8 mouse cellular contexts compared by ENCODE assay signal in the genomic region with DNA sequence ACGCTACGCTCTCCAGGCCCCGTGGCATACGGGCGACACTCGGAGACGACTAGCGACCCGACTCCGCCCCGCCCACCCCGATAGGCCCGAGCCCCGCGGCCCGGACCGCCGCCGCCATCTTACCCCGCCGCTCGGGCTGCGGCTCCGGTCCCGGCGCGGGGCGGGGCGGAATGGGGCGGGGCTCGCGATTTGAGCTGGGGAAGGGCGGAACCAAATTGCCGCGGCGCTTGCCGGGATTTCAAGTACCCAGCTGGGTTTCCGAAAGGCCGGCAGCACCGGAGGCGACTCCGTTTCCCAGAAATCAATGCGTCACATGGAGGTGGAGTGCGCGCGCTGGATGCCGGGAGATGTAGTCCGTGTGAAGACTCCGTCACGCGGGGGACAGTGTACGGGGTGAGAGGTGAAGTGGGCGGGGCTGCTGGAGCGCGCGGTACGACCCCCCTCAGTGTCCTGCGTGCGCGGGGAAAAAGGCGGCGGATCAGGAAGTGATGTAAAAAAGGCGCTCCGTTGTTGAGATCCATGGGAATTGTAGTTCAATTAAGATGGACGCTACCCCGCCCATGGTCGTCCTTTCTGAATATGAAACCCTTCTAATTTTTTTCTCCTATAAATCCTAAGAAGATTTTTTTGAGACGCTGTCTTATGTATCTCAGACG. TPM values are rescaled to one million over a fixed set of nuclear protein-coding genes. Genes with fewer than 3 reads are reported as not detected.
A peak's percentile ranks its signal among the peaks of the same experiment; 100 is the strongest.
DNase-seq lines count a peak whose midpoint lies in the region; ATAC-seq lines count a peak whose summit lies in the region.

A gene (minus strand): TSS at position 407 of the 656 bp plus-strand sequence.

- no peaks in the 10 kb centered on the region for H3K9me3 ChIP-seq in hindbrain, embryonic 11.5 days (ENCODE audit: control insufficient read depth, low read length)

- H3K4me3 ChIP-seq in hindbrain, embryonic 11.5 days (ENCODE audit: low read depth, low read length), result peak within 1 kb of the TSS; percentile 94

- H3K4me1 ChIP-seq in hindbrain, embryonic 11.5 days (replicated peaks; ENCODE audit: control insufficient read depth, insufficient read depth, low read length), result no peaks in the 10 kb centered on the region; the same call in 1 of the 2 replicates

- peak; percentile 99 for DNase-seq in Muller cell, postnatal 12 days (ENCODE audit: inconsistent ontology term)
- peak; percentile 100 for DNase-seq in cerebellum, adult 9-11 months
- DNase-seq in frontal cortex, adult 2 months (ENCODE audit: extremely low spot score in 1 of 2, low spot score in 1 of 2), result peak; percentile 100
- peak; percentile 100 for DNase-seq in hindbrain, embryonic 11.5 days (ENCODE audit: low spot score)
- DNase-seq in layer of hippocampus, postnatal 10 days (ENCODE audit: low spot score in 2 of 2), result peak; percentile 98 to 99
- peak; percentile 100 for DNase-seq in lung, postnatal 10 days
- peak; percentile 98 for DNase-seq in ovary, postnatal 36 days (ENCODE audit: low spot score)
- DNase-seq in thymus, postnatal 25 days, result peak; percentile 99

- H3K9ac ChIP-seq in hindbrain, embryonic 11.5 days (ENCODE audit: low read depth, low read length), result peak within 1 kb of the TSS; percentile 91

- no peaks in the 10 kb centered on the region; the same call in 1 of the 2 replicates for H3K27me3 ChIP-seq in hindbrain, embryonic 11.5 days (ENCODE audit: control insufficient read depth, insufficient read depth, low read length)

- ATAC-seq in hindbrain, embryonic 11.5 days (ENCODE audit: low FRiP score), result peak; percentile 92

- H3K4me2 ChIP-seq in hindbrain, embryonic 11.5 days (replicated peaks; ENCODE audit: low read depth, low read length), result peak within 1 kb of the TSS; percentile 80

- under 1% methylated on average over 60 of the region's 69 CpGs for WGBS in hindbrain, embryonic 11.5 days

- peaks cover 9% of the 10 kb centered on the region; the same call in 1 of the 2 replicates for H3K36me3 ChIP-seq in hindbrain, embryonic 11.5 days (ENCODE audit: control insufficient read depth, insufficient read depth, low read length)

- H3K27ac ChIP-seq in hindbrain, embryonic 11.5 days (ENCODE audit: low read depth, low read length), result peak within 1 kb of the TSS; percentile 74

RNA-seq across cellular contexts. Expression of the gene that starts here (rescaled TPM):
- polyA plus RNA-seq in frontal cortex, adult 2 months (2012; rRNA removed), result 126 and 127 TPM in 2 replicates
- polyA plus RNA-seq in hindbrain, embryonic 11.5 days (2014; fragmentation: Nextera tagmentation; extraction: Ambion mirVana), result 44.0 and 49.6 TPM in 2 replicates
- 100 to 1,000 TPM; 141 to 145 TPM for total RNA-seq in layer of hippocampus, postnatal 10 days (2021)

Comparison
In these comparisons a context has a peak if more than half of its experiments do, and no peak if none do; other contexts are left out.
1. Peak in every context shown above with its lines: DNase-seq, ATAC-seq, H3K4me3 ChIP-seq and H3K27ac ChIP-seq.